Mouse (Mus musculus) intestine, embryonic 14.5 days (tissue): ENCODE results near the gene Heatr3. TPM values are rescaled to one million over a fixed set of nuclear protein-coding genes. Genes with fewer than 3 reads are reported as not detected.

Source experiments
- ATAC-seq: fragments of 200-750 bp; cut with Nextera tagmentation; replicated peaks from 2 replicates; pipeline ENCODE4 v1.8.0; 2017; ENCODE audit warnings: low read depth, moderate number of reproducible peaks, moderate TSS enrichment, moderate library complexity; ENCODE audit not compliant: low FRiP score, low TSS enrichment
- DNase-seq: peaks from one replicate; pipeline ENCODE4 v3.0.0-alpha.2; 2018; ENCODE audit warnings: low spot score
- H3K27ac ChIP-seq: fragments of 300-500 bp; sonication (generic); 2 replicates; pipeline ENCODE4 v1.5.1; 2014; ENCODE audit warnings: low read depth, mild to moderate bottlenecking, control low read depth
- H3K27me3 ChIP-seq: fragments of 300-500 bp; sonication (generic); replicated peaks from 2 replicates; pipeline ENCODE4 v1.6.1; 2014; ENCODE audit warnings: low read length, control low read depth; ENCODE audit not compliant: control insufficient read depth, insufficient read depth
- H3K36me3 ChIP-seq: fragments of 300-500 bp; sonication (generic); 2 replicates; pipeline ENCODE4 v1.6.1; 2014; ENCODE audit warnings: low read length, control low read depth; ENCODE audit not compliant: control insufficient read depth, insufficient read depth
- H3K4me1 ChIP-seq: fragments of 300-500 bp; sonication (generic); replicated peaks from 2 replicates; pipeline ENCODE4 v1.6.1; 2014; ENCODE audit warnings: low read length, control low read depth, mixed read lengths; ENCODE audit not compliant: control insufficient read depth, insufficient read depth
- H3K4me2 ChIP-seq: fragments of 300-500 bp; sonication (generic); 2 replicates; pipeline ENCODE4 v1.6.1; 2014; ENCODE audit warnings: low read length
- H3K4me3 ChIP-seq: fragments of 300-500 bp; sonication (generic); 2 replicates; pipeline ENCODE4 v1.5.1; 2014; ENCODE audit warnings: low read depth, low read length, control low read depth, mixed read lengths
- H3K9ac ChIP-seq: fragments of 300-500 bp; sonication (generic); 2 replicates; pipeline ENCODE4 v1.6.1; 2014; ENCODE audit warnings: mild to moderate bottlenecking, low read length
- H3K9me3 ChIP-seq: fragments of 300-500 bp; sonication (generic); 2 replicates; pipeline ENCODE4 v1.6.1; 2016; ENCODE audit warnings: low read length, control low read depth; ENCODE audit not compliant: control insufficient read depth
- WGBS: fragments of 180-500 bp; shearing (Covaris S2); extraction: QIAGEN DNeasy Blood & Tissue Kit; methylation state at CpG from one replicate; pipeline ENCODE4 v1.1.7; 2014; 5-methylcytosine and 5-hydroxymethylcytosine counted together
- polyA plus RNA-seq: library from polyadenylated mRNA; unstranded; fragments of >200 nt; fragmentation: Nextera tagmentation; extraction: Ambion mirVana; gene quantifications from 2 replicates; pipeline ENCODE4 v1.2.1, GENCODE M21; 2014

Heatr3 gene
- polyA plus RNA-seq, 1 experiment from 2014 or later = 51.3 TPM

DNA sequence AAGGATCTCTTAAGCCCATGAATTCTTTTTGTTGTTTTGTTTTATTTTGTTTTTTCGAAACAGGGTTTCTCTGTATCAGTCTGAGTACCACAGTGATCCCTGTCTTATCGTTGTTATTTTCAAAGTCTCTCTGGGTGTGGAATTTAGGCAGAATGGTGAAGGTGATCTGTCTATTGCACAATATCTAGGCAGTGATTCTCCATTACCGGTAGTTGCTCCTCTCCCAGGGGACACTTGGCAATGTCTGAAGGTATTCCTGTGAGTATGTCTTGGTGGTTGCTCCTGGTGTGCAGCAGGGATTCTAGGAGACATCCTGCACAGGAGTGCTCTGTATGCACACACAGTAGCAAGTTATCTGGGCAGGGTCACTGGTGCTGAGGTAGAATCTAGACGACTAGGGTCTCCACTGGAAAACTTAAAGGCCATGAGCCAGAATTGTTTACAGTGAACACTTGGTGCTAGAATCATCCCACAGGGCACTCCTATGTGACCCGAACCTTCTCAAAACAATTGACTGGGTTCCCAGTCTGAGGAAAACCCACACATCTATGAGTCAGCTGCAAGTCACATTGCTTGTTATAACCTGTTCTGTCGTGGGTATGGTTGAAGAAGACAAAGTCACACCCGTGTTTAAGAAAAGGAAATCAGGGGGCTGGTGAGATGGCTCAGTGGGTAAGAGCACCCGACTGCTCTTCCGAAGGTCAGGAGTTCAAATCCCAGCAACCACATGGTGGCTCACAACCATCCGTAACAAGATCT, 22.8 kb downstream of the Heatr3 start:
- no peak overlapping the region for H3K4me3 ChIP-seq
- H3K36me3 ChIP-seq = peaks cover 87% of the 10 kb centered on the region
- DNase-seq (no peak), ATAC-seq (no peak)
- H3K4me1 ChIP-seq = no peaks in the 10 kb centered on the region
- 89% methylated on average over 10 of the region's 10 CpGs for WGBS
- H3K27me3 ChIP-seq = no peaks in the 10 kb centered on the region
- no peaks in the 10 kb centered on the region for H3K9me3 ChIP-seq
- H3K9ac ChIP-seq = no peak overlapping the region
- H3K27ac ChIP-seq = no peak overlapping the region
- H3K4me2 ChIP-seq = no peak overlapping the region

DNA sequence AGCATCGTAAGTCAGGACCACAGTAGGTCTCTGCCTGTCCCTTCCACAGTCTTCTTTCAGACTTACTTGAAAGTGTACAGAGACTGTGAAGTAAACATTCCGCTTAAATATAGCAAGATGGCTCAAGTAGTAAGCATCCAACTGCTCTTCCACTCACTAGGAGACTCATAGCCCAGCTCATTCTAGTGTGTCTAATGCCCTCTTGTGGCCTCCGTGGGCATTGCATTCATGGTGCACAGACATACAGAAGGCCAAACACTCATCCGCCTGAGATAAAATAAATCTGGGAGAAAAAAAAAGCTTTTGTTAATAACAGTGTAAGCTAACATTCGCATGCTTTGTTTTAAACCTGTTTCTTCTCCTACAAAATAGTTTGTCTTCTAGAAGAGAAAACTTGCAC, 23.8 kb downstream of the Heatr3 start:
- ATAC-seq (no peak), DNase-seq (peak; percentile 84)
- H3K9me3 ChIP-seq = no peaks in the 10 kb centered on the region
- no peaks in the 10 kb centered on the region for H3K4me1 ChIP-seq
- WGBS = 73% methylated on average over 5 of the region's 5 CpGs
- H3K9ac ChIP-seq = no peak overlapping the region
- no peak overlapping the region for H3K4me2 ChIP-seq
- no peaks in the 10 kb centered on the region for H3K27me3 ChIP-seq
- no peak overlapping the region for H3K4me3 ChIP-seq
- peaks cover 87% of the 10 kb centered on the region for H3K36me3 ChIP-seq
- no peak overlapping the region for H3K27ac ChIP-seq

DNA sequence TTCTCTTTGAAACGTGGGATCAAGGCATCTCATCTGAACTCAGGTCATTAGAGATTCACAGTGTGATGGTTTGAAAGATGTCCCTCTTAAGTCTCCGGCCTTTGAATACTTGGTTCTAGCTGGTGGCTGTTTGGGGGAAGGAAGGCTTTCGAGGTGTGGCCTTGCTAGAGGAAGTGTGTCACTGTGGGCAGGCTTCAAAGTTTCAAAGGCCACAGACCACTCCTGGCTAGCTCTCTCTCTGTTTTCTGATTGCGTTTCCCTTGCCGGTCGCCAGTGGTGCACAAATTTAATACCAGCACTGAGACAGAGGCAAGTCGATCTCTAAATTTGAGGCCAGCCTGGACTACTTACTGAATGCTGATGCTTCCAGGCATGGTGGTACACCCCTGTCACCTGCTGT, 37.6 kb downstream of the Heatr3 start:
- WGBS = 91% methylated on average over 7 of the region's 7 CpGs
- H3K36me3 ChIP-seq = peaks cover 19% of the 10 kb centered on the region
- H3K9me3 ChIP-seq = no peaks in the 10 kb centered on the region
- H3K27ac ChIP-seq = no peak overlapping the region
- H3K27me3 ChIP-seq = no peaks in the 10 kb centered on the region
- no peak overlapping the region for H3K4me2 ChIP-seq
- ATAC-seq (no peak), DNase-seq (no peak)
- no peak overlapping the region for H3K4me3 ChIP-seq
- H3K9ac ChIP-seq = no peak overlapping the region
- no peaks in the 10 kb centered on the region for H3K4me1 ChIP-seq

DNA sequence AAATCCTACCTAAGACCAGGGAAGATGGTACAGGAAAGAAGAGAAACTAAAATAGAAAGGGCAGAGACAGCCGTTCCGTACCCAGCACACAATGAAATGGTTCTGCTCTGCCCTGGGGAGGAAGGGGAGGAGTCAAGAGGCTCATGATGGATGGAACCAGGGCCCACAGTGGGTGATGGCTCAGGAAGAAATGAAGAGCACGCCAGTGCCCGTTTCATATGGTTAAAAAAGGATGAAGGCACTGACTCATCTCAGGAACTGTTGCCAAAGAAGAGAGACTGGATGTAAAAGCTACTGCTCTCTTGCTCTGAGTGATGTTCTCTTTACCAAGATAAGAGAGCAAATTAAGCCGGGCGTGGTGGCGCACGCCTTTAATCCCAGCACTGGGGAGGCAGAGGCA, 39.6 kb downstream of the Heatr3 start:
- Histone ChIP-seq H3K36me3 (peaks cover under 1% of the 10 kb centered on the region; the same call in 1 of the 2 replicates), H3K4me3 (no peak overlapping the region), H3K4me1 (no peaks in the 10 kb centered on the region), H3K4me2 (no peak overlapping the region), H3K27ac (no peak overlapping the region), H3K27me3 (no peaks in the 10 kb centered on the region), H3K9ac (no peak overlapping the region), H3K9me3 (no peaks in the 10 kb centered on the region)
- ATAC-seq (no peak), DNase-seq (no peak)
- WGBS = 91% methylated on average over 8 of the region's 8 CpGs

DNA sequence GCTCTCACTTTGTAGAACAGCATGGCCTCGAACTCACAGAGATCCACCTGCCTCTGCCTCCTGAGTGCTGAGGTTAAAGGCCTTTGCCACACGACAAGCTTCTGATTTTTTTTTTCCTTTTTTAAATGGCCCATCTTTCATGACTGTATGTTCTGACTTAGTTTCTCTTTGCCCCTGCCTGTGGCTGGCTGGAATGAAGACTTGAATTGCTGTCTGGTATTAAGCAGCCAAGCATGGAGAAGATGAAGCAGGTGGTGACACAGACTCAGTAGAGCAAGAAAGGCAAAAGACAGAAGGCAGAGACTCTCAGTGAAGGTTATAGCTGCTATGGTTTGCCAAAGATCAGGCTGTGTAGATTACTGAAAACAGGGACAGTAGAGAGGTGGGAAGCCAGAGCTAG, 45.5 kb downstream of the Heatr3 start:
- 85% methylated on average over 2 of the region's 2 CpGs for WGBS
- ATAC-seq = no peak
- Histone ChIP-seq H3K27me3 (no peaks in the 10 kb centered on the region), H3K36me3 (no peaks in the 10 kb centered on the region), H3K4me3 (no peak overlapping the region), H3K9ac (no peak overlapping the region), H3K4me1 (no peaks in the 10 kb centered on the region), H3K27ac (no peak overlapping the region), H3K9me3 (no peaks in the 10 kb centered on the region), H3K4me2 (no peak overlapping the region)
- DNase-seq = no peak

DNA sequence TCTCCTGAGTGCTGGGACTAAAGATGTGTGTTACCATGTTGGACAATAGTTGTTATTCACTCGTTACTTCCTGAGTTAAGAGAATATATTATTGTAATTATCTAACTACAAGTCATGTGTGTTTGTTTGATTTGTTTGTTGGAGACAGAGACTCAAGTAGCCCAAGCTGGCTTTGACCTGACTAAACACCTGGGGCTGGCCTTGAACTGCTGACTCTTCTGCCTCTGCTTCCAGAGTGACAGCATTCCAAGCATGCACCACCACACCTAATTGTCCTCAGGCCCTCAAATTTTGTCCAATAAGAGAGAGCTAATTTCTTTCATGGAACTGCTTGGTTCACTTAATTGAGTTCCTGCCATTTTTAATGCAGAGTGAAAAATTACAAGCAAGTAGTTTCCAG, 47.3 kb downstream of the Heatr3 start:
- Histone ChIP-seq H3K27ac (no peak overlapping the region), H3K36me3 (no peaks in the 10 kb centered on the region), H3K9me3 (no peaks in the 10 kb centered on the region), H3K27me3 (no peaks in the 10 kb centered on the region), H3K4me2 (no peak overlapping the region), H3K9ac (no peak overlapping the region), H3K4me3 (no peak overlapping the region), H3K4me1 (no peaks in the 10 kb centered on the region)
- ATAC-seq = no peak
- 86% methylated on average over 1 of the region's 1 CpGs for WGBS
- DNase-seq = no peak

DNA sequence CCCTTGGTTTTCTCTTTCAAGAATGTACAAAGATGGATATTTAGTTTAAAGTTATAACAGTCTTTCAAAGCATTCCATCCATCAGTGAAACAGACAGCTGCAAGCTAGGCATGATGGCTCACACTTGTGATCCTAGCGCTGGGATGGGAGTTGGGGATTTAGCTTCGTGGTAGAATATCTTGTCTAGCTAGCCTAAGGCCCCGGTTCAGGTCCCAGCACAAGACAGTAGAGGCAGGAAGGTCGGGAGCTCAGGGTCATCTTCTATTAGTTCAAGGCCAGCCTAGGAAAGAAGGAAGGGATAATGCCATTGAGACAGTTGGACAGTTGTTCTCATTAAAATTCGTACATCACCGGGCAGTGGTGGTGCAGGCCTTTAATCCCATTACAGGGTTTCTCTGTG, 48.1 kb downstream of the Heatr3 start:
- 79% methylated on average over 6 of the region's 6 CpGs for WGBS
- Histone ChIP-seq H3K36me3 (no peaks in the 10 kb centered on the region), H3K4me3 (no peak overlapping the region), H3K9me3 (no peaks in the 10 kb centered on the region), H3K4me2 (no peak overlapping the region), H3K4me1 (no peaks in the 10 kb centered on the region), H3K9ac (no peak overlapping the region), H3K27me3 (no peaks in the 10 kb centered on the region), H3K27ac (no peak overlapping the region)
- no peak for ATAC-seq
- DNase-seq = no peak

DNA sequence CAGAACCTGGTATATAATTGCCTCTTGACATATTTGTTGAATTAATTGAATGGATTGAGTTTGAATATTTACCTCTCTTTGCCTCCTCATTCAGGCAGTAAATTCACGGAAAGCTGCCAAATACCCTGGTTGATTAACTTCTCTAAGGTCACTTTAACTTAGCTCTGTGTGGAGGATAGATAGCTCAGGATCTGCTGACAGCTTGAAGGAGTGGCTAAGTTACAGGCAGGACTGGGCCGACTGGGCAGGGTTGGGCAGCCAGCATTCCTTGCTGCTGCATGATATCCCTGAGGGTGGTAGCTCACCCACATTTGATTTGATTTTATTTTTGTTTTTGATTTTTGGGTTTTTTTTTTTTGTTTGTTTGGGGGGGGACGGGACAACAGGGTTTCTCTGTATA, 59.7 kb downstream of the Heatr3 start:
- WGBS = 43% methylated on average over 3 of the region's 3 CpGs
- ATAC-seq (no peak), DNase-seq (no peak)
- H3K4me2 ChIP-seq = no peak overlapping the region
- H3K27ac ChIP-seq = no peak overlapping the region
- H3K4me1 ChIP-seq = peaks cover 20% of the 10 kb centered on the region
- no peaks in the 10 kb centered on the region for H3K27me3 ChIP-seq
- H3K9ac ChIP-seq = no peak overlapping the region
- no peaks in the 10 kb centered on the region for H3K9me3 ChIP-seq
- H3K36me3 ChIP-seq = no peaks in the 10 kb centered on the region
- H3K4me3 ChIP-seq = no peak overlapping the region

DNA sequence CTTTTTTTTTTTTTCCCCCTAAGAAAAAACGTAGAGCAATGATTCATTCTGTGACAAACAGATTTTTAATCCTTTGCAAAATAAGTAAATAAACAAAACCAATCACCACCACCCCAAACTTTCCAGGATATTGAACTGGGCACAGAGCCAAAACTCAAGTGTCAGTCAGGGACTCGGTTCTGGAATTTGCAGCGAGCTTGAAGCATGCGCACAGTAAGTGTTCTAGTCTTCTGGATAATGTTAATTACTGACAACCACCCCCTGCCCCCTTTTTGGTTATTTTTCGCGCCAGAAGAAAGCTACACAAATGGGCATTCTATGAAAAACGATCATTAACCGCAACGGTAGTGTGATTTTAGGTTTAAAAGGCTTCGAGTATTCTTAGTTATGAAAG, 60.9 kb downstream of the Heatr3 start:
- DNase-seq (no peak), ATAC-seq (no peak)
- H3K4me3 ChIP-seq = peak overlapping the region; percentile 84
- H3K27me3 ChIP-seq = no peaks in the 10 kb centered on the region
- 0 out of 2 replicates have a peak, but pooled peaks cover 3% of the 10 kb centered on the region for H3K36me3 ChIP-seq
- H3K9me3 ChIP-seq = no peaks in the 10 kb centered on the region
- peak overlapping the region; percentile 88 for H3K4me2 ChIP-seq
- under 1% methylated on average over 10 of the region's 10 CpGs for WGBS
- H3K27ac ChIP-seq = peak overlapping the region; percentile 92
- peaks cover 25% of the 10 kb centered on the region for H3K4me1 ChIP-seq
- peak overlapping the region; percentile 73 for H3K9ac ChIP-seq
